Mouse (Mus musculus): ENCODE results near the gene Nfya.

- no peak for TF ChIP-seq POLR2A (IDR thresholded peaks at IDR 0.05; ENCODE audit: insufficient read depth, low read depth, low read length)
- no peak for TF ChIP-seq CTCF (IDR thresholded peaks at IDR 0.05; ENCODE audit: insufficient read depth, low read depth, low read length)
Measured at GRCm38 (mm10) chr17:48363421-48363965, 46.2 kb downstream of the Nfya start.

Data from olfactory bulb, adult 2 months (tissue).